15 mouse cellular contexts compared by ENCODE assay signal in the genomic region with DNA sequence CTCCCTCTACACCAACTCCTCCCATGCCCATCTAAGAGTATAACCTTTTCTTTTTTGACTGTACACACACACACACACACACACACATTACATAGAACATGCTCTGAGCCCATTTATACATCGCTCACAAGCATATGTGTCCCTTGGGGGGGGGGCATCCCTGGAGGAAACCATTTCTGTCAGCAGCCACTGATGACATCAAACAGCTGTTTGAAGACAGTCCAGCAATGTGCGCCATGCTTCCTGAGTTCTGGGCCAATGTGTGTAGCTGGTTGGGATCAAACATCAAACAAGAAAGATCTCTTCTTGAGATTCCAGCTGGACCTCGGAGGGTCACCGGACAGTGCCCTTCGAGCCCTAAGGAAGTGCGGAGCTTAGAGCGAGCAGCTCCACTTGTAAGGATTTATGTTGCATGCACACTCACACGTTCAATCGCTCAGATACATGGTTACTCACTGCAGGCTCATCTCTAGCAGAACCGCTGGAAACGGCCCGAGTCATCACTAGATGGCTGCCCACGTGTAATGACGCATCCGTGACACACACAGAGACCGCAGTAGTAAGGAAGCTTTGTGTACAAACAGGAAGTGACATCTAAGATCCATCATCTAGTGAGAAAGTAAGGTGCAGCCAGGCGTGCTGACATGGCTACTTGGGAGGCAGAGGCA. TPM values are rescaled to one million over a fixed set of nuclear protein-coding genes. Genes with fewer than 3 reads are reported as not detected.
DNase-seq lines count a peak whose midpoint lies in the region; ATAC-seq lines count a peak whose summit lies in the region.
"Had no signal": no experiment of that assay in that cellular context is flagged by ENCODE, and none has a peak within 500 bp of the region (broad histone marks: within the 10 kb centered on the region; RNA-seq: fewer than 3 reads in every experiment).

No protein-coding gene starts in this region.

- no peak for ATAC-seq in kidney, embryonic 14.5 days (ENCODE audit: low FRiP score, low TSS enrichment)
- peak; percentile 70 for ATAC-seq in megakaryocyte progenitor cell, adult 5-6 weeks (replicated peaks; ENCODE audit: poor library complexity)
- ATAC-seq in hindbrain, embryonic 11.5 days (ENCODE audit: low FRiP score): no peak
- ATAC-seq: forebrain, embryonic 15.5 days had no signal

- H3K36me3 ChIP-seq in kidney, embryonic 14.5 days (ENCODE audit: control insufficient read depth, insufficient read depth, low read length): no peaks in the 10 kb centered on the region
- no peaks in the 10 kb centered on the region for H3K36me3 ChIP-seq in hindbrain, embryonic 11.5 days (ENCODE audit: control insufficient read depth, insufficient read depth, low read length)
- H3K36me3 ChIP-seq: embryonic facial prominence, embryonic 12.5 days; forebrain, embryonic 15.5 days; liver, embryonic 13.5 days had no signal

- DNase-seq in kidney, postnatal 10 days: peak; percentile 71
- DNase-seq in CD4-positive helper T cell, adult 2 months (ENCODE audit: low read depth, low spot score): peak; percentile 82
- DNase-seq in induced T-regulatory cell, adult 2 months (ENCODE audit: low read depth): peak; percentile 89
- DNase-seq in frontal cortex, postnatal 10 days (ENCODE audit: low spot score in 2 of 2): no peak
- no peak for DNase-seq in adrenal gland, postnatal 25 days
- DNase-seq in hindbrain, embryonic 11.5 days (ENCODE audit: low spot score): no peak
- DNase-seq: cerebellum, adult 11 months; kidney, adult 2 months; layer of hippocampus, postnatal 36 days; liver, embryonic 13.5 days; retina, postnatal 1 day had no signal

- no peak overlapping the region for H3K4me3 ChIP-seq in kidney, embryonic 14.5 days (ENCODE audit: low read length)
- H3K4me3 ChIP-seq in hindbrain, embryonic 11.5 days (ENCODE audit: low read depth, low read length): no peak overlapping the region
- H3K4me3 ChIP-seq: embryonic facial prominence, embryonic 12.5 days; forebrain, embryonic 15.5 days; liver, embryonic 13.5 days had no signal

- H3K4me2 ChIP-seq in kidney, embryonic 14.5 days (replicated peaks; ENCODE audit: low read depth, low read length): no peak overlapping the region
- no peak overlapping the region for H3K4me2 ChIP-seq in hindbrain, embryonic 11.5 days (replicated peaks; ENCODE audit: low read depth, low read length)
- H3K4me2 ChIP-seq: embryonic facial prominence, embryonic 12.5 days; forebrain, embryonic 15.5 days; liver, embryonic 13.5 days had no signal

- H3K27ac ChIP-seq in kidney, embryonic 14.5 days (ENCODE audit: low read depth, low read length): no peak overlapping the region
- H3K27ac ChIP-seq in hindbrain, embryonic 11.5 days (ENCODE audit: low read depth, low read length): no peak overlapping the region
- H3K27ac ChIP-seq: embryonic facial prominence, embryonic 12.5 days; forebrain, embryonic 15.5 days; liver, embryonic 13.5 days had no signal

- no peak overlapping the region for H3K9ac ChIP-seq in kidney, embryonic 14.5 days (ENCODE audit: low read depth, low read length)
- H3K9ac ChIP-seq in hindbrain, embryonic 11.5 days (ENCODE audit: low read depth, low read length): no peak overlapping the region
- H3K9ac ChIP-seq: embryonic facial prominence, embryonic 12.5 days; forebrain, embryonic 15.5 days; liver, embryonic 13.5 days had no signal

- H3K4me1 ChIP-seq in kidney, embryonic 14.5 days (ENCODE audit: control insufficient read depth, insufficient read depth, low read length): peaks cover 7% of the 10 kb centered on the region; the same call in 1 of the 2 replicates
- no peaks in the 10 kb centered on the region for H3K4me1 ChIP-seq in hindbrain, embryonic 11.5 days (replicated peaks; ENCODE audit: control insufficient read depth, insufficient read depth, low read length)
- H3K4me1 ChIP-seq: embryonic facial prominence, embryonic 12.5 days; forebrain, embryonic 15.5 days had no signal

- WGBS in kidney, embryonic 14.5 days: 78% methylated on average over 17 of the region's 17 CpGs
- 92% methylated on average over 17 of the region's 17 CpGs for WGBS in hindbrain, embryonic 11.5 days

- no peaks in the 10 kb centered on the region for H3K27me3 ChIP-seq in kidney, embryonic 14.5 days (ENCODE audit: control insufficient read depth, insufficient read depth, low read length)
- H3K27me3 ChIP-seq in hindbrain, embryonic 11.5 days (ENCODE audit: control insufficient read depth, insufficient read depth, low read length): no peaks in the 10 kb centered on the region
- H3K27me3 ChIP-seq: embryonic facial prominence, embryonic 12.5 days; forebrain, embryonic 15.5 days had no signal

- H3K9me3 ChIP-seq in kidney, embryonic 14.5 days (ENCODE audit: control insufficient read depth, low read length): no peaks in the 10 kb centered on the region
- H3K9me3 ChIP-seq in hindbrain, embryonic 11.5 days (ENCODE audit: control insufficient read depth, low read length): no peaks in the 10 kb centered on the region
- H3K9me3 ChIP-seq: embryonic facial prominence, embryonic 12.5 days; forebrain, embryonic 15.5 days; liver, embryonic 13.5 days had no signal

RNA-seq across cellular contexts. Expression of a gene that starts 37.1 kb away (rescaled TPM):
- 31.0 and 42.5 TPM in 2 replicates for polyA plus RNA-seq in kidney, embryonic 14.5 days (2014; fragmentation: Nextera tagmentation; extraction: Ambion mirVana)
- total RNA-seq in megakaryocyte progenitor cell, adult 5-6 weeks (2015): 26.5 and 33.7 TPM in 2 replicates
- total RNA-seq in megakaryocyte progenitor cell, adult 5-6 weeks (2017): 58.6 and 59.3 TPM in 2 replicates
- 33.6 and 40.2 TPM in 2 replicates for total RNA-seq in adrenal gland, postnatal 25 days (2021)
- polyA plus RNA-seq in hindbrain, embryonic 11.5 days (2014; fragmentation: Nextera tagmentation; extraction: Ambion mirVana): 59.6 and 73.7 TPM in 2 replicates

Comparison
In these comparisons a context has a peak if more than half of its experiments do, and no peak if none do; other contexts are left out.
1. DNase-seq: peak in kidney, postnatal 10 days (single experiment), CD4-positive helper T cell, adult 2 months (single experiment) and induced T-regulatory cell, adult 2 months (single experiment); none in frontal cortex, postnatal 10 days (0 of 2), adrenal gland, postnatal 25 days (single experiment) and hindbrain, embryonic 11.5 days (single experiment).